Mouse (Mus musculus): ENCODE measurements around the gene Herc6. TPM values are rescaled to one million over a fixed set of nuclear protein-coding genes. Genes with fewer than 3 reads are reported as not detected.
"Not testable (repeated sequence)": the region's sequence is repeated elsewhere in the genome, so short reads cannot be mapped to it uniquely, and the experiment has no call there.

Gene Herc6
- polyA plus RNA-seq (2017; shearing (Covaris generic)): 10 to 100 TPM; 18.3 to 35.1 (median 24.0) TPM

GRCm38 (mm10) chr6:57580881-57581548, at the start of gene Herc6:
Herc6 (plus strand) TSS chr6:57581000.
- ATAC-seq: peak; percentile 87

DNA sequence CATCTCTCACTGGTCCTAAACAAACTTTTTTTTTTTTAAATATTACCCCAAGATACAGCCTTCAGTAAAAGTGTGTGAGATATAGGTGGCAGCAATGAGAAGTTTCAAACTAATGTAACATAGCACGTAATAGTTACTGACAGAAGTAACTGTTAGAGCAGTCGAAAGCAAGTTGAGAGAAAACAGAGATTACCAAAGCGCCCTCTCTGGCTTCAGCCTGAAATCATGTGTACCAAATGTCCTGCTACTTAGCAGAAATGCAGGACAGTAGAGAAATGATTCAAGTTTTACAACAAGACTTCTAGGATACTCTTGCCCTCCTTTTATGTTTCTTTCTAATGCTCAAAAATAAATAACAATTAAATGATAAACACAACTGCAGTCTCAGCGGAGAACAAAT, 49.8 kb upstream of the Herc6 start:
- no peak for ATAC-seq

DNA sequence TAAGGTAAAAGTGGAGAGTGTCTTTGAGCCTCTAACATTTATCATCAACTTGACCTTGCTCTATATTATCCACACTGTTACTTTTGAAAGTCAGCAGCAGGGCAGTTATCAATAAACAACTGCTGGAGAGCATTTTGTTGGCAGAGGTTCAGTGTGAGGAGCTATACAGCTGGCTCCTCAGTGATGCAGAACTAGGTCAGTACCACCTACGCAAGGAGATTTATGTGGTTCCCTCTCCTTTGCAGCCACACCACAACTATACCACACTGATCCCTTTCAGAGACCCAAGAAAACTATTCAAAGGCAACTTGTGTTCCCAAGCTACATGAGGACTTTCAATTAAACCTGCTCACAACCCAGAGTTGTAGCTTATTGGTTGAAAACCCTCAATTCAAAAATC, 49.4 kb upstream of the Herc6 start:
- ATAC-seq: no peak

DNA sequence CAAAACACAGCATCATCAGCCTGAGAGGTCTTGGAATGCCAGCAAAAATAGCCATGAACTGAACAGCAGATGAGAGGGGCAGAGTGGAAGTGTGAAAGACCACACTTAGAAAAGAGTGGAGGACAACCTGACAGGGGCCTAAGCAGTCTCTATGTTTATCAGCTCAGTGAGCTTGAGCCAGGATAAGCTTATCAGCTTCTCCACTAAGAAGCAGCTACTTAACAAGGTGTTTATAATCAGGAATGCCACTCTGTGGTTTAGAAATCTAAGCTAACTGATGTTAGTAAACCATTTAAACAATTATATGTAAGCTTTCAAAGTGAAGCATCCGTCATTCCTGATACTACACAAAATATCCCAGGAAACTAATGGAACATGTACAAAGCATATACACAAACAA, 48.8 kb upstream of the Herc6 start:
- no peak for ATAC-seq

DNA sequence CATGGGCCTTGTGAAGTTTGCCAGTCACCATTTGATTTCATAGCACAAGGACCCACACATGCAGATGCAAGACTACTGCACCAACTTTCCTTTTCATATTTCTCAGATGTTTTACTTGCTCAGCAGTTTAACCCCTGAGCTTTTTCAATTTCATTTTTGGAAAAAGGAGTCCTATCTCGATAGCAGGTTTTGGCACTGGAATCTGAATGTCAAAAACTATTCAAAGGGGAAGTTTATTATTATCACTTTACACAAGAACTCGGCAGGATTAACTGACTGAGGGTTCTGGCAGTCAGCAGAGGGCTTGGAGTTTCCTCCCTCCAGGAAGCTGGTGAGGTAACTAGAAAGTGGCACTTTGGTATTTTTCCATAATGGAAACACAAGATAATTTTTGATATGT, 47.4 kb upstream of the Herc6 start:
- ATAC-seq: no peak

GRCm38 (mm10) chr6:57534231-57534610, 46.6 kb upstream of the Herc6 start:
- ATAC-seq: no peak

DNA sequence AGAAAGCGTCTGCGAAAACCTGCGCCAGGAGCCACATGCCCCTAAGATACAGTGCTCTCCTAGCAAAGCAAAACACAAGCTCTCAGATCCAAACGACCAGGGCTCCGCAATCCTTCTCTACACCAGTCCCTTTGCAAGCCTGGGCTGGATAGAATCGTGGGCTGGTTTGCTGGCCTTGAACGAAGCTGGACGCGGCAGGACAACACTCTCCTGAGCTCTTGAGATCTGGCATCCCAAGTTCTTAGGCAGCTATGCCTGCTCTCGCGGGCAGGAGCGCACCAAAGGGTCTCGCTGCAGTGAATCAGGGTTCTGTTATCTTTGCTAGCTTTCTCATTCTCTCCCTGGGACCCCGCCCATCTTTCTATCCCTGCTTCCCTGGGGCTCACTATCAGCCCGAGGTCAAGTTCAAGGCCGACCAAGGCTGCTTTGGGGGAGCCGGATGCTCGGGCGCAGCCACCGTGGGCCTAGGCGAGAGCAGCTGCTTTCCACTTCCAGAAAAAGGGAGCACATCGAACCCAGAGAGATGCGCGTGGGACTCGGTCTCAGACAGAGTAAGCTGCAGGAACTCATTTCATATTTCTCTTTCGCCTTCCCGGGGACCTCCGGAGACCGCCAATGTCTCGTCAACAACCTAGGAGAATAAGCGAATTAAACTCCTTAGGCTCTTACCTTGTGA, 46.1 kb upstream of the Herc6 start:
- ATAC-seq: peak; percentile 19

DNA sequence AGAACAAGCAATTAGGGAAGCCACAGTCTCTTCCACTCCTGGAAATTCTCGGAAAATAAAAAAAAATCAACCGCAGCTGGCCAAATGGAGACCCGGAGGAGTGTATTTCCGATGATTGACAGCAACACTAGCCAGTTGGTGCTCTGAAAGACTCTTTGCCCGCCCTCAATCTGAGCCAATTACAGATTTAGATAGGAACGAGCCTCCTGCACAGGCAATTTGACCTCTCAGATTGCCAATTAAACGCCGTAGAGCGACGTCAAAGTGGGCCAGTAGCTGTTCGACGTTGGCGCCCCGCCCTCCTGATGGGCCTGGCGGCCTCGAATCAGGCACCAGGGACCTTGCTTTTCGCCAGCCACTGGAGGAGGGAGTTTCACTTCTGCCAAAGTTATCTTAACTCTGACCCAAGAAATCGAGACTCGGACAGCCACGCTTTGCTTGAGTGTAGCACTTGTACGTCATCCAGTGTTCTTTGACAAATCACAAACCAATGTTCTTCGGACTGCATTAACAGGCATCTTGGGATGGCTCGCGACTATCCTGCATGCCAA, 45.3 kb upstream of the Herc6 start, which contains the start of gene Ppm1k:
Gene Ppm1k, minus strand, starts transcription at position 83 of the 551 bp plus-strand sequence.
- ATAC-seq: peak; percentile 95

- peak; percentile 10 for ATAC-seq
Observed at GRCm38 (mm10) chr6:57535971-57536669, 44.7 kb upstream of the Herc6 start.

DNA sequence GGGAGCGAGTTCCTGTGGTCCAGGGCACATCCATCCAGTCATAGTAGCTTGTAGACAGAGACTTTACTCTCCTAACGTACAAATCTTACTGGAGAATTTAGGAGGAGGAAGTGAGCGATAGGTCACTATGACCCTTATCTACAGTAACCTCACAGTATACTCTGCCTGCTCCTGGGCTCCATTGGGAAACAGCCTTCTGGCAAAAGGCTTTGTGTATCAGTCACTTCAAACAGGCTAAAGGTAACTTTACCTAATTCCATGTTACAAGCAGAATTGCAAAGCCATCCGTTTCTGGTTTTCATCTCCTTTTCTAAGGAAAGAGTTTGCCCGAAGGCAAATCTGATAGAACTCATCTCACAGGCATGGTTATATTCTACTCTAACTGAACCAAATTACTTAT, 42.9 kb upstream of the Herc6 start:
- no peak for ATAC-seq

- ATAC-seq: no peak
Observed at GRCm38 (mm10) chr6:57540950-57541498, 39.8 kb upstream of the Herc6 start.

GRCm38 (mm10) chr6:57541737-57542335, 39.0 kb upstream of the Herc6 start:
- ATAC-seq: peak; percentile 80

DNA sequence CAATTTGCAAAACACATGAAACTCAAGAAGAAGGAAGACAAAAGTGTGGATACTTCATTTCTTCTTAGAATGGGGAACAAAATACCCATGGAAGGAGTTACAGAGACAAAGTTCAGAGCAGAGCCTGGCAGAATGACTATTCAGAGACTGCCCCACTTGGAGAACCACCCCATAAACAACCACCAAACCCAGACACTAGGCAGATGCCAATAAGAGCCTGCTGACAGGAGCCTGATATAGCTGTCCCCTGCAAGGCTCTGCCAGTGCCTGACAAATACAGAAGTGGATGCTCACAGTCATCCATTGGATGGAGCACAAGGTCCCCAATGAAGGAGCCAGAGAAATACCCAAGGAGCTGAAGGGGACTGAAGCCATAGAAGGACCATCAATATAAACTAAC, 37.2 kb upstream of the Herc6 start:
- not testable (repeated sequence) for ATAC-seq

GRCm38 (mm10) chr6:57544866-57545265, 35.9 kb upstream of the Herc6 start:
- ATAC-seq: no peak

- no peak for ATAC-seq
Observed at GRCm38 (mm10) chr6:57551211-57551796, 29.5 kb upstream of the Herc6 start.

DNA sequence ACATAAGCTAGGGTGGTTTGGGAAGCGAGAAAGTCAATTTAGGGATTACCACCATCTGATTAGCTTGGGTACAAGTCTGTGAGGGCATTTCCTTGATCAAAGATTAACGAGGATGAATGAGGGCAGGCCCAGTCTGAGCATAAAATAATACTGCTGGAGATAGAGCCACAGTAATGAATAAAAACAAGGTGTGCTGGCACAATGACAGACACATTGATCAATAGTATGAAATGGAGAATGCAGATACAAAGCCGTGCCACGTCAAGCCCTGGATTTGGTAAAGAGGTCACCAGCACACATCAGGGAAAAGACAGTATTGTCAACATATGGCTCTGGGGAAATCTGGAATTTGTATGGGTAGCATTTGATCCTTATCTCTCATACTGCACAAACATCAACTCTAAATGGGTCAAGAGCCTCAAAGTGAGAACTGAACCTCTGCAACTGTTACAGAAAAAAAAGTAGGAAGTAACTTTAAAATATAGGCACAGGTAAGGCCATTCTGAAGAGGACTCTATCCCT, 22.9 kb upstream of the Herc6 start:
- no peak for ATAC-seq

GRCm38 (mm10) chr6:57563454-57563853, 17.3 kb upstream of the Herc6 start:
- no peak for ATAC-seq

GRCm38 (mm10) chr6:57565452-57565851, 15.3 kb upstream of the Herc6 start:
- ATAC-seq: no peak

- ATAC-seq: no peak
Observed at GRCm38 (mm10) chr6:57567630-57568029, 13.2 kb upstream of the Herc6 start.

- peak; percentile 92 for ATAC-seq
Observed at GRCm38 (mm10) chr6:57570170-57570974, 10.4 kb upstream of the Herc6 start.

DNA sequence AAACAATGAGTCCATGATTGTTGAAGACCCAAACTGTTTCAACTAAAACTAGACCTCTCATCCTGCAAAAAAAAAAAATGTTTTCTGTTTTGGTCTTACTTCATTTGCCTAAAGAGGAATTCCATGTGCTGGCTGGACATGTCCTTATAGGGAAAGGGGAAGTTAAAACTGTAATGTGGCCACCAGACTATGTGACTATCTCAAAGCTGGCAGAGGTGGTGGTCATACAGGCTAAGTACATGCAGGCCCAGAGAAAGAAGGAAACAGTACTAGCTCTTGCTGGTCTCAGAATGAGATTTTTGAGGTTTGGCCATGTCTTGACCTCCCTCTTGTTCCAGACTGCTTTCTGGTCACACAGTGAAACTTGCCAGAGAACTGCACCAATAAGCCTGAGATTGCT, 9.2 kb upstream of the Herc6 start:
- ATAC-seq: no peak
